Mouse (Mus musculus) G1E-ER4 (cell line): ENCODE results near the gene Crb1. TPM values are rescaled to one million over a fixed set of nuclear protein-coding genes. Genes with fewer than 3 reads are reported as not detected.

ENCODE experiments used
- GATA1 ChIP-seq: IDR thresholded peaks from one replicate; pipeline ENCODE4 v1.8.0; 2012; ENCODE audit warnings: low read length, inconsistent platforms
- polyA plus RNA-seq: library from polyadenylated mRNA; stranded (reverse); fragments of >175 nt; gene quantifications from 2 replicates; pipeline ENCODE4 v1.2.3, GENCODE M21; 2012

The Crb1 gene
- polyA plus RNA-seq, 1 experiment, result not detected

GRCm38 (mm10) chr1:139192635-139193034, 184.3 kb downstream of the Crb1 start:
- TF ChIP-seq GATA1, result no peak

GRCm38 (mm10) chr1:139180481-139181149, 196.3 kb downstream of the Crb1 start:
- no peak for TF ChIP-seq GATA1

- no peak for TF ChIP-seq GATA1
Observed at GRCm38 (mm10) chr1:139179707-139180106, 197.2 kb downstream of the Crb1 start.

GRCm38 (mm10) chr1:139174058-139174832, 202.7 kb downstream of the Crb1 start:
- no peak for TF ChIP-seq GATA1

- TF ChIP-seq GATA1, result no peak
Observed at GRCm38 (mm10) chr1:139162814-139163213, 214.1 kb downstream of the Crb1 start.

GRCm38 (mm10) chr1:139161619-139162018, 215.3 kb downstream of the Crb1 start:
- TF ChIP-seq GATA1, result no peak

- TF ChIP-seq GATA1, result no peak
Observed at GRCm38 (mm10) chr1:139156397-139156796, 220.5 kb downstream of the Crb1 start.

DNA sequence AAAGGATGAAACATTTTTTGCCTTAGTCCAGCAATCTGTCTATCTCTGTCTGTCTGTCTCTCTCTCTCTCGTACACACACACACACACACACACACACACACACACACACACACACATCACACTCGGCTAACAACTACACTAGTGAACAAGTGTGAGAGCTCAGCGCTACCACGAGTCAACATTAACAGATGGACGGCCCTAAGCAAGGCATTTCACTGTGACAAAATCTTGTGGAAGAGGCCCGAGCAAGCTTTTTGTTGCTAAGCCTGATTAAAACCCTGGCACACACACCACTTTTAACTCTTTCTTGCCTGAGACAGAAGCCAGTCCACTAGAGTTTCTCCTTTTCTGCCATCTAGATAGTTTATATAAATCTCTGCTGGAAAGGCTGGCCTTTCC, 223.4 kb downstream of the Crb1 start:
- TF ChIP-seq GATA1, result no peak

DNA sequence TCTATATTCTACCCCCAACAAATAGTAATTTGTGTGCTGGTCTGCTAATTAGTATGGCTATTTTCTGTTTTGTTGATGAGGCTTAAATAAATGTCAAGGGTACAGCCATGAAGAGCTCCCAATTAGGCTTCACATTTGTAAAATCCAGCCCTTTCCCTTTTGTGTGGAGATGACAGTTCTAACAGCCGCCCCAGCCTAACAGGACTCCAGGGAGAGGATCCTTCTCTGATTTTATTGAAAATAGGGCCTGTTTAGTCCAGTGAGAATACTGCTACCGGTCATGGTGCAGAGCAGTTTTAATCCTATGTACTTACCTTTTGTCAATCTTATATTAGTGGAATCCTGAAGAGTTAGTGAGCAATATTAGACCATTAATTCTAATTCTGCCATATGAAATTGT, 223.9 kb downstream of the Crb1 start:
- TF ChIP-seq GATA1, result no peak

Other genes with a start within 250 kb of the Crb1 start
- 0.37 and 0.55 TPM in 2 replicates for gene Zbtb41, start 45.2 kb upstream of the Crb1 start, polyA plus RNA-seq
- gene Aspm, start 77.7 kb upstream of the Crb1 start, polyA plus RNA-seq, result 5.3 and 7.6 TPM in 2 replicates
- not detected in 2 replicates for gene F13b, start 124.6 kb upstream of the Crb1 start, polyA plus RNA-seq
- not detected in 2 replicates for gene Cfhr1, start 183.2 kb upstream of the Crb1 start, polyA plus RNA-seq